Mouse (Mus musculus): ENCODE measurements around the gene Cdk9.
A peak's percentile ranks its signal among the peaks of the same experiment; 100 is the strongest.

Gene Cdk9

GRCm38 (mm10) chr2:32676821-32677220 lies 36.1 kb downstream of the Cdk9 start:
- DNase-seq (ENCODE audit: low spot score), result no peak

GRCm38 (mm10) chr2:32673176-32673917 lies 39.5 kb downstream of the Cdk9 start:
- peak; percentile 67 for DNase-seq (ENCODE audit: low spot score)

GRCm38 (mm10) chr2:32671907-32672595 lies 40.8 kb downstream of the Cdk9 start:
- DNase-seq (ENCODE audit: low spot score), result no peak

- no peak for DNase-seq (ENCODE audit: low spot score)
Measured at GRCm38 (mm10) chr2:32671147-32671546, 41.7 kb downstream of the Cdk9 start.

GRCm38 (mm10) chr2:32669876-32670275 lies 43.0 kb downstream of the Cdk9 start:
- no peak for DNase-seq (ENCODE audit: low spot score)

- DNase-seq (ENCODE audit: low spot score), result no peak
Measured at GRCm38 (mm10) chr2:32668176-32668575, 44.7 kb downstream of the Cdk9 start.

GRCm38 (mm10) chr2:32667775-32668174 lies 45.1 kb downstream of the Cdk9 start:
- DNase-seq (ENCODE audit: low spot score), result no peak

- DNase-seq (ENCODE audit: low spot score), result no peak
Measured at GRCm38 (mm10) chr2:32665853-32666252, 47.0 kb downstream of the Cdk9 start.

GRCm38 (mm10) chr2:32665345-32665744 lies 47.5 kb downstream of the Cdk9 start:
- no peak for DNase-seq (ENCODE audit: low spot score)

GRCm38 (mm10) chr2:32662291-32662690 lies 50.6 kb downstream of the Cdk9 start:
- no peak for DNase-seq (ENCODE audit: low spot score)

- peak; percentile 56 for DNase-seq (ENCODE audit: low spot score)
Measured at GRCm38 (mm10) chr2:32661509-32662107, 51.3 kb downstream of the Cdk9 start.

- DNase-seq (ENCODE audit: low spot score), result no peak
Measured at GRCm38 (mm10) chr2:32658873-32659272, 54.0 kb downstream of the Cdk9 start.

- no peak for DNase-seq (ENCODE audit: low spot score)
Measured at GRCm38 (mm10) chr2:32655826-32656225, 57.0 kb downstream of the Cdk9 start.
